Mouse (Mus musculus): Measurements from ENCODE around the gene Tnfrsf13c. TPM values are rescaled to one million over a fixed set of nuclear protein-coding genes. Genes with fewer than 3 reads are reported as not detected.

Gene Tnfrsf13c
- polyA plus RNA-seq (2012; ENCODE audit: insufficient read depth, insufficient read length, low replicate concordance, missing spikeins): not detected in 2 replicates

GRCm38 (mm10) chr15:82223657-82224601 lies at the start of gene Tnfrsf13c:
TSS of gene Tnfrsf13c (minus strand) at chr15:82224369.
- H3K4me1 ChIP-seq (ENCODE audit: control insufficient read depth, insufficient read depth, low read length): peaks cover 34% of the 10 kb centered on the region
- no peak within 1 kb of the TSS for H3K27ac ChIP-seq (ENCODE audit: insufficient read depth, low read depth, low read length)
- H3K4me3 ChIP-seq (ENCODE audit: insufficient read depth, low read depth, low read length): peak within 1 kb of the TSS; percentile 50
- no peak for TF ChIP-seq CTCF (IDR thresholded peaks at IDR 0.05; ENCODE audit: insufficient read depth, low read depth, low read length)
- TF ChIP-seq POLR2A (IDR thresholded peaks at IDR 0.05; ENCODE audit: insufficient read depth, low read depth, low read length): no peak
- WGBS: 4% methylated on average over 44 of the region's 44 CpGs

DNA sequence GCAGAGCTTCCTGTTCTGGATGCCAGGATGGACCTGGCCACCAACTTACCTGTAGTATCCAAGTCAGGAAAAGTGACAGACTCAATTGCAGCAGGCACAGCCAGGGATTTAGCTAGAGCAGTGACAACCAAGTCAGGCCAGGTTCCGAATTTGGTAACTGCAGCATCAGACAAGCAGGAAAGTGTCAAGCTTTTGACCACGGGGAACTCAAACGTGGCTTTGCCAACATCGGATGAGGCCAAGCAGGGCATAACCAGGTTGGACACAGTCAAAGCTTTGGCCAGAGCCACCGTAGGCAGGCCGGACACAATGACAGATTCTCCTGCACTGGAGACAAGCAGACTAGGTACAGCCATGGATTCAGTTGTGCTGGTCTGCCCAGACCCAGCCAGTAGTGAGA lies 48.1 kb upstream of the Tnfrsf13c start:
- no peak overlapping the region for H3K27ac ChIP-seq (ENCODE audit: insufficient read depth, low read depth, low read length)
- peaks cover 24% of the 10 kb centered on the region for H3K4me1 ChIP-seq (ENCODE audit: control insufficient read depth, insufficient read depth, low read length)
- no peak overlapping the region for H3K4me3 ChIP-seq (ENCODE audit: insufficient read depth, low read depth, low read length)
- WGBS: 90% methylated on average over 6 of the region's 6 CpGs
- TF ChIP-seq POLR2A (IDR thresholded peaks at IDR 0.05; ENCODE audit: insufficient read depth, low read depth, low read length): no peak
- TF ChIP-seq CTCF (IDR thresholded peaks at IDR 0.05; ENCODE audit: insufficient read depth, low read depth, low read length): no peak

GRCm38 (mm10) chr15:82271201-82271600 lies 47.0 kb upstream of the Tnfrsf13c start:
- WGBS: 0% methylated on average over 5 of the region's 5 CpGs
- Histone ChIP-seq H3K4me3 (ENCODE audit: insufficient read depth, low read depth, low read length) (no peak overlapping the region), H3K4me1 (ENCODE audit: control insufficient read depth, insufficient read depth, low read length) (peaks cover 14% of the 10 kb centered on the region), H3K27ac (ENCODE audit: insufficient read depth, low read depth, low read length) (no peak overlapping the region)
- TF ChIP-seq POLR2A (IDR thresholded peaks at IDR 0.05; ENCODE audit: insufficient read depth, low read depth, low read length) (no peak), CTCF (IDR thresholded peaks at IDR 0.05; ENCODE audit: insufficient read depth, low read depth, low read length) (peak; percentile 71)

DNA sequence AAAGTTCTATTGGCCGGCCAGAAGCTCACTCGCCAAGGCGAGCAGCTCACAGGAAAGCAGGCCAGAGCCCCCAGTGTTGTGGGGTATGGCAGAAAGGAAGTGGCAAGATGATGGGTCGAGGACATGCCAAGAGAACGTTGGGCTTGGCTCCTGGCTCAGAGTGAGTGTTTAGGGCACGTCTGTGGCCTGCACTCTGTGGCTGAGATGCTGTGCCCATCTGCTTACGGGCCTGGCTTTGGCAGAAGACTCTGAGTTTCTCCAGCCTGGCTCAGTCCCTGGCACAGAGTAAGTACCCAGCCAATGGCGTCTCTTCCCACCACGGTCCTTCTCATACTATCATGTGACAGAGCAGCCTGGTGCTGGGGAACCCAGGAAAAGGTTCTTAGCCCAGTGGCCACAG lies 44.6 kb upstream of the Tnfrsf13c start:
- Histone ChIP-seq H3K4me3 (ENCODE audit: insufficient read depth, low read depth, low read length) (no peak overlapping the region), H3K4me1 (ENCODE audit: control insufficient read depth, insufficient read depth, low read length) (peaks cover 15% of the 10 kb centered on the region), H3K27ac (ENCODE audit: insufficient read depth, low read depth, low read length) (no peak overlapping the region)
- WGBS: 75% methylated on average over 9 of the region's 9 CpGs
- TF ChIP-seq POLR2A (IDR thresholded peaks at IDR 0.05; ENCODE audit: insufficient read depth, low read depth, low read length): no peak
- no peak for TF ChIP-seq CTCF (IDR thresholded peaks at IDR 0.05; ENCODE audit: insufficient read depth, low read depth, low read length)

DNA sequence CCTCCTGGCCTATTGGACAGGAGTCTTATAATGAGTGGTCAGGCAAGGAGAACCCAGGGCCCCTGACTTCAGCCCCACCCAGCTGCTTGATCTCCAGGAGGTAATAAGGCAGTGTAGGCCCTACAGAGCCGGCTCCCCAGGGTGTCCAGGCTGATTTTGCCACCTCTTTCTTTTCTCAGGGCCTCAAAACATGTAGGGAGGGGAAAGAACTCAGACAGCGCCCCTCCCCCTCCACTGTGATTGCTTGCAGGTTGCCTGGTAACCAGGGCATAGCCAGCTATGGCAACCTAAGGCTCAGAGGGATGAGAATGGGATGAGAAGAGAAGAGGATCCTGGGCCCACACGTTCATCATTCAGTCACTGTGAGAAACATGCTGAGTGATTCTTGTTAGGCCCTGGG lies 44.0 kb upstream of the Tnfrsf13c start:
- H3K27ac ChIP-seq (ENCODE audit: insufficient read depth, low read depth, low read length): no peak overlapping the region
- peaks cover 15% of the 10 kb centered on the region for H3K4me1 ChIP-seq (ENCODE audit: control insufficient read depth, insufficient read depth, low read length)
- H3K4me3 ChIP-seq (ENCODE audit: insufficient read depth, low read depth, low read length): no peak overlapping the region
- 27% methylated on average over 3 of the region's 3 CpGs for WGBS
- TF ChIP-seq CTCF (IDR thresholded peaks at IDR 0.05; ENCODE audit: insufficient read depth, low read depth, low read length) (no peak), POLR2A (IDR thresholded peaks at IDR 0.05; ENCODE audit: insufficient read depth, low read depth, low read length) (no peak)

DNA sequence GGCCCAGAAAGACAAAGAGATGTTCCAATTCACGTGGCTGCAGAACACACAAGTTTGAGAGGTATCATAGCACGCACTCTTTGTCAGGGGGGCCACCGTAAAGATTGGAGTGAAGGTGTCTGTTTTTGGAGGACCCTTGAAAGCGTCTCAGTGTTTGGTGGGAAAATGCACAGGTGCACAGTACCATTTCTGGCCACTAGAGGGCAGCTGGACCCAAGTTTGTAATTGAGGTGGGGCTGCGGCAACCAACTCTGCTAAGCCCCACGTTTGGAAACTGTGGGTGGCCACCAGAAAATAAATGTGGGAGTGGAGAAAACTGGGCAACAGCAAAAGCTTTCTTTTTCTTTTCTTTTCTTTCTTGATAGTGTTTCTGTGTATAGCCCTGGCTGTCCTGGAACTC lies 42.2 kb upstream of the Tnfrsf13c start:
- H3K4me1 ChIP-seq (ENCODE audit: control insufficient read depth, insufficient read depth, low read length): peaks cover 14% of the 10 kb centered on the region
- peak; percentile 75 for TF ChIP-seq CTCF (IDR thresholded peaks at IDR 0.05; ENCODE audit: insufficient read depth, low read depth, low read length)
- no peak for TF ChIP-seq POLR2A (IDR thresholded peaks at IDR 0.05; ENCODE audit: insufficient read depth, low read depth, low read length)
- WGBS: 12% methylated on average over 6 of the region's 6 CpGs
- no peak overlapping the region for H3K4me3 ChIP-seq (ENCODE audit: insufficient read depth, low read depth, low read length)
- no peak overlapping the region for H3K27ac ChIP-seq (ENCODE audit: insufficient read depth, low read depth, low read length)

GRCm38 (mm10) chr15:82259510-82259909 lies 35.3 kb upstream of the Tnfrsf13c start:
- no peak overlapping the region for H3K4me3 ChIP-seq (ENCODE audit: insufficient read depth, low read depth, low read length)
- H3K27ac ChIP-seq (ENCODE audit: insufficient read depth, low read depth, low read length): no peak overlapping the region
- WGBS: 22% methylated on average over 16 of the region's 16 CpGs
- H3K4me1 ChIP-seq (ENCODE audit: control insufficient read depth, insufficient read depth, low read length): peaks cover 25% of the 10 kb centered on the region
- TF ChIP-seq CTCF (IDR thresholded peaks at IDR 0.05; ENCODE audit: insufficient read depth, low read depth, low read length) (peak; percentile 98), POLR2A (IDR thresholded peaks at IDR 0.05; ENCODE audit: insufficient read depth, low read depth, low read length) (no peak)

GRCm38 (mm10) chr15:82255944-82256383 lies 31.8 kb upstream of the Tnfrsf13c start:
- H3K27ac ChIP-seq (ENCODE audit: insufficient read depth, low read depth, low read length): peak overlapping the region; percentile 98
- peaks cover 22% of the 10 kb centered on the region for H3K4me1 ChIP-seq (ENCODE audit: control insufficient read depth, insufficient read depth, low read length)
- TF ChIP-seq POLR2A (IDR thresholded peaks at IDR 0.05; ENCODE audit: insufficient read depth, low read depth, low read length) (peak; percentile 58), CTCF (IDR thresholded peaks at IDR 0.05; ENCODE audit: insufficient read depth, low read depth, low read length) (0 out of 2 replicates have a peak, but pooled peaks have one; percentile 43)
- peak overlapping the region; percentile 78 for H3K4me3 ChIP-seq (ENCODE audit: insufficient read depth, low read depth, low read length)
- 3% methylated on average over 10 of the region's 10 CpGs for WGBS

- Histone ChIP-seq H3K4me1 (ENCODE audit: control insufficient read depth, insufficient read depth, low read length) (peaks cover 22% of the 10 kb centered on the region), H3K4me3 (ENCODE audit: insufficient read depth, low read depth, low read length) (peak overlapping the region; percentile 78), H3K27ac (ENCODE audit: insufficient read depth, low read depth, low read length) (peak overlapping the region; percentile 98)
- TF ChIP-seq POLR2A (IDR thresholded peaks at IDR 0.05; ENCODE audit: insufficient read depth, low read depth, low read length): 0 out of 2 replicates have a peak, but pooled peaks have one; percentile 13
- TF ChIP-seq CTCF (IDR thresholded peaks at IDR 0.05; ENCODE audit: insufficient read depth, low read depth, low read length): peak; percentile 46
- WGBS: 11% methylated on average over 4 of the region's 4 CpGs
These were observed 31.1 kb upstream of the Tnfrsf13c start for GRCm38 (mm10) chr15:82255248-82255647.
